Mouse (Mus musculus) kidney, adult 8-10 months (tissue): ENCODE measurements at regions not wholly inside any gene's neighbourhood (a gene's known extent, or its start where the extent isn't known, plus 50 kb on each side); places are given as distances from the start of the nearest gene placed in this dataset.

Experiments
- DNase-seq, 2 experiments: peaks; one replicate each; pipeline ENCODE4 v3.0.0; 2022

DNA sequence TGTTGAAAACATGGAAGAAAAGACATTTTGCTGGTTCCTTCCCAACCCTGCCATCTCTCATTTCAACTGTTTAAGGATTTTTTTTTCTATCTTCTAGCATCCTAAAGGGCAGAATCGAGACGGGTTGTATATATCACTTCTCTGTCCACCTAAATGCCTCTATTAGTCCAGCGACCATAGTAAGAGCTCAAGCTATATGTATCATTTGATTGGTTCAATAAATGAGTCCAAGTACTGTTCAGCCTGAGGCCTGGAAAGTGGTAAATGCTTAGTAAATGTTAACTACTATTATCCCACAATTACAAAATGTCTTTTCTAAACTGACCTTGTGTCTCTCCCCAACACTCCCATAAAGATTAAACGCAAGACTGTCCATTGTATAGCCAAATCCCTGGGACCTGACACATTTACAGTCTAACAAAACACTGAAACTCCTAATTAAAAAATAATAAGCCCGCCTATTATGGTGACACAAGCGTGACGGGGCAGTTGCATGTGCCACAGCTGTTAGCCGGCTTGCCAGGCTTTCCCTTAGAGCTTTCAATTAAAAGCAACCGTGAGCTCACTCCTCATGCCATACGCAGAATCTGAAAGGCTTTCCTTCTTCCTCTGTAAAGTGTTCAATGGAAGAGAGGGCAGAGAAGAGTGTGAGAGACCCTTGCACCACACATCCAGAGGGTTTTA lies 336.7 kb upstream of the Tenm4 start:
- no peak for DNase-seq

DNA sequence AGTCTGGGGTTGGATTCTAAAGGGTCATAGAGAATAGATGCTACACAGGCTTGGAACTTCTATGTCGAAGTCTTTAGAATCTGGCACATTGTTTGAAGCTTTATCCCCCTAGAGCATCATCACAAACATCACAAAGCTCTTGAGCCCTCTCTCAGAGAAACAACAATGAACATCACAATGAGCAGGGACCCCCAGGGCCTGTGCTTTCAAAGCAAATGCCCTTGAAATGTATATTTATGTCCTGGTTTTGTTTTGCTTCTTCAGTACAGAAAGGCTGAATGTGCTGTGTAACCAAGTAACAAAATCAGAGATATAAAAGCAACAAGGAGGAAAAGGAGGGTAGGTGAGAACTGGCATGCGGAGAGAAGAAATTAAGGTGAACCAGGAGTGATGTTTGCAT lies 330.6 kb upstream of the Tenm4 start:
- DNase-seq, result no peak

DNA sequence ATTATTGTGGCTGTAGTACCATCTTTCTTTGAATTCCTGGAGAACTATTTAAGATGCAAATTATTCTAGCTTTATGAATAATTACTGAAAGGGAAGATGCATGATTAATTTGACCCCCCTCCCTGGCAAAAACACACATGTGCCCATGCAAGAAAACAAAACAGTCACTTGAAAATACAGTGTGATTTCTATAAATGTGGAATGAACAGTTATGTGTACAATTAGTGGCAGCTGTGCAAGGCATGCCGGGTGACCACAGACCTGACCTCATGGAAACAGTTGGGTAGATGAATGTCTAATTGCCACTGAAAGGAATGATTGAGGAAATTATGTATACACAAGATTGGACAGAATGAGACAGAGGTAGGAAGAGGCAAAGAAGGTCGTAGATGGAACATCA lies 321.2 kb upstream of the Tenm4 start:
- no peak for DNase-seq

DNA sequence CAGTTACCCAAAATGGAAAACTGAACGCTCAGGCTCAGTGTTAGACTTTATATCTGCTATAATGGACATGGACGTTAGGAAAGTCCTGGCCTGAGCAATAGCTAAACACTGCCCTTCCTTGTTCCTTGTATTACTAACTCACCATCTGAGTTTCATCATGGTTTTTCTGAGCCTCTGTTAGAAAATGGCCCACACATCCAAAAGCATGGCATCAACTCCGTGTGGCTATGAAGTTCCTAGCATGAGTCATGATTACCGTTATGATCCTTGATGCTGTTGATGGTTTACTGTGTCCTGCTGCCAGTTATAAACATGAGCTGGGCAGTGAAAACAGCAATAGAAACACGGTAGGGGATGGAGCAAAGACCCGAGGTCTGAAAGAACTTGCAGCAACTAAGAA lies 318.4 kb upstream of the Tenm4 start:
- no peak for DNase-seq

DNA sequence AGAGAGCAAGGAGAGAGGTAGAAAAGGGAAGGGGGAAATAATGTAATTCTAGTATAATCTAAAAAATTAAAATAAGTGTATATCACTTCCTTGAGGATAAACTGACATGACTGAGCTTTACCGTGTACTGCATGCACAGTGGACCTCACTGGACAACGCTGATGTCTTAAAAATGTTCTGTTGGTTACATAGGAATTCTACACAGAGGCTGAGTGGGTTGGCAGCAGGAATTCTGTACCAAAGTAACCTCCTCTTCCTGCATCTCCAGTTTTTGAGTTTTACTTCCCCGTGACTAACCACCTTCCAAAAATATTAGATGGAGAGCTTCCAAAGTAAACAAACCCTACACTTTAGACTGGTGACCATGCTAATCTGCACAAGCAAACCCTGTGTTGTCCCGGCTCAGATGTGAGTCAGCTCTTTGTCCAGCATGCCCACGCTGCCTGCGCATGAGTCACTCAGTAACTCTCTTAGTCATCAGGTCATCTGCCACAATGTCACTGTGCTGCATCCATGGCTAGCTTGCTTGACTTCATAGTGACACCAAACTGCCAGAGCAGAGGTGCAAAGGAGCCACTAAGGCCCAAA lies 317.7 kb upstream of the Tenm4 start:
- peak in 1 of 2 experiments; percentile 13 for DNase-seq

DNA sequence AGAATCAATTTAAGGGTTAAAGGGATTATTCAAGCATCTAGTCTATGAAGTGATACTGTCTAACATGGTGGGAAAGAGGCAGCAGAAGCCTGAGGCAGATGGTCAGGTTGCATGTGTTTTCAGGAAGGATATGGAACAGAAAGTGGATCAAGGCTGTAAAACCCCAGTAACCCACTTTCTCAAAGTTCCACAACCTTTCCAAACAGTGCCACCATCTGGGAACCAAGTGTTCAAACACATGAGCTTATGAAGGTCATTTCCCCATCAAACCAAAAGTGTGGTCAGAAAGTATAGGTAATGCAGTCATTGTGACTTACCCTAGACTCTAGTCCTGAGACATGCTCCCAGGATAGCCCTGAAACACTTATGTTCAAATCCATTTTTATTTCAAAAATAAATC lies 312.8 kb upstream of the Tenm4 start:
- no peak for DNase-seq

DNA sequence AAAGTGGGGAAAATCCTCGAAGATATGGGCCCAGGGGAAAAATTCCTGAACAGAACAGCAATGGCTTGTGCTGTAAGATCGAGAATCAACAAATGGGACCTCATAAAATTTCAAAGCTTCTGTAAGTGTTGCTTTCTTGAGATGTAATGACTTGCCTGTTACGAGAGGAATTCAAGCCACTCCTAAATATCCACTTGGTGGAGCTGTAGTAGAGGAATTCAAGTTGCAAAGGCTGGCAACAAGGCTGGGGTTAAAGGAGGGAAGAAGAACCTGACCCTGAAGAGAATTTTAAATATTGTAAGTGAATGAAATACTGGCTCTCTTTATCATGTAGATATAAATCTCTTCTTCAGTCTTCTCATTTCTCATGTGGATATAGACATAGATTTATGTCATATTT lies 306.8 kb upstream of the Tenm4 start:
- DNase-seq, result no peak

DNA sequence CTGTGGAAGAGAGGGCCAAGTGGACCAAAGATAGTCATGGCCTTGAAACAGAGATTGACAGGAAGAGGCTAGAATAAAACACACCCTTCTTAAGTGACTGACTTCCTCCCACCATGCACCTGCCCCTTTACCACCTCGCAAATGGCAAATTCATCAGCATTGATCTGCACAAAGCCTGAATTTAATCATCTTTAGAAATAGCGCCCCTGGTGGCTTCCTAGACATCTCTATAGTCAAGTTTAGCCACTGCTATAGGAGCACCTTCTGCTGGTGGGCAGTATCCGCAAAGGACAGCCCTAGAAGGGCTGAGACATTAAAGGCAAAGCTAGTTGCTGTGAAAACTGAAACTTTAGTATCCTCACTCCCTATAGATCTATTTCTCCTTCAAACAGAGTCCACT lies 305.8 kb upstream of the Tenm4 start:
- no peak for DNase-seq

DNA sequence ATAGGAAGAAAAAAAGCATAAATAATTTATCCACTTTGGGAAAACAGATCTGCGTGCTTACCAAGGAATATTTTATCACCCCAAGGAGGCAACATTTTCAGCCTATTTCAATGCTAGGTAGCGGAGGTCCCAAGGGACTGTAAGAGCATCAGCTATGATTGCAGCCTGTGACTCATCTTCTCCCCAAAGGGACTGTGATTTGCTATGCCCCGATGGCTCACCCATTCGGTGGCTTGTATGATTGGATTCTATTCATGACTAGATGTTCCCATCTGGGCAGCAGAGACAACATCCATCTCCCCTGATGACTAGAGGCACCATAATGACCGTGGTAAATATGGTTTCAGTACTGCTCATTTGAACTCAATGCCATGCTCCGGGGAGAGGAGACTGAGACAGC lies 302.3 kb upstream of the Tenm4 start:
- DNase-seq, result no peak

DNA sequence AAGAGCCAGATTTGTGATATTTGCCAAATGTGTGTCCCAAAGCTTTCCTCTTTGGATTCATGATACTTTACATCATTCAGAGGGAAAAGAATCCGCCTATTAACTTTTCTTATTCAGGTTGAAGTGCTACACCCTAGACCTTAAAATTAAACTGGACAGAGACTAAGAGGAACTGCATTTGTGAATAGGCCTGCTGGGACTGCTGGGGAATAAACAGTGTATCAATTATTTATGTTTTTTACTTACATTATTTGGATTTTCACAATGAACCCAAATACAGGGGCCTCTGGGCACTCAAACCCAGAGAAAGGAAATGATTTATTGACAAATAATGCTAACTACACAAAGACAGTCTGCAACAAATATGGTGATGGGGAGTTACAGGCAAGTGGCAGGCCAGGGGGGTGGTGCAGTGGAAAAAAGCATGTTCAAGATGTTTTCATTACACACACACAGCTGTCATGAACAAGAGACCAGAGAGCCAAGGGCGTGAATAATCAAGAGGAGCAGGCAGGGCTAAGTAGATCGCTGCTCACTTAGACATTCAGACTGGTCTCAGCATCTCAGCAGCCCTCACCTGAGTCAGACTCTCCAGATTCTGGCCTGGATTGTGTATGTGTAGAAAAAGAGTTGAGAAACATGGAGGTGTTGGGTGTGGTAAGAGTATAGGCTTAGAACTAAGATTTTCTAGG lies 290.3 kb upstream of the Tenm4 start:
- DNase-seq, result no peak

DNA sequence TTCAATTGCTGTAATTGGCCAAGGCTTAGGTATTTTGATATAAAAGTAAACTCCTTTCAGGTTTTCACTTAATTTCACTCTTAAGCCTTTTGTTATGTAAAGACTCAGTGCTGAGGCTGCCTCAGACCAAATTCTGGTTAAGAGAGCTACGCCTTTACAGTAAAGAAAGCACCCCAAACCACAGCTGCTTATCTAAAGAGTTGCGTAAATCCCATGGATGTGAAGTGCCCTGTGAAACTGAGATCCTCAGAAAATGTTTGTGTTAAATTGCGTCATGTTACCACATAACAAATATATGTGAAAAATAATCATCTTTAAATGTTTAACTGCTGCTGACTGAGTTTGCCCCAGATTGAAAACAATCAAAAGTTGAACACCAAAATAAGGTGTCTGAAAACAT lies 269.5 kb upstream of the Tenm4 start:
- no peak for DNase-seq

DNA sequence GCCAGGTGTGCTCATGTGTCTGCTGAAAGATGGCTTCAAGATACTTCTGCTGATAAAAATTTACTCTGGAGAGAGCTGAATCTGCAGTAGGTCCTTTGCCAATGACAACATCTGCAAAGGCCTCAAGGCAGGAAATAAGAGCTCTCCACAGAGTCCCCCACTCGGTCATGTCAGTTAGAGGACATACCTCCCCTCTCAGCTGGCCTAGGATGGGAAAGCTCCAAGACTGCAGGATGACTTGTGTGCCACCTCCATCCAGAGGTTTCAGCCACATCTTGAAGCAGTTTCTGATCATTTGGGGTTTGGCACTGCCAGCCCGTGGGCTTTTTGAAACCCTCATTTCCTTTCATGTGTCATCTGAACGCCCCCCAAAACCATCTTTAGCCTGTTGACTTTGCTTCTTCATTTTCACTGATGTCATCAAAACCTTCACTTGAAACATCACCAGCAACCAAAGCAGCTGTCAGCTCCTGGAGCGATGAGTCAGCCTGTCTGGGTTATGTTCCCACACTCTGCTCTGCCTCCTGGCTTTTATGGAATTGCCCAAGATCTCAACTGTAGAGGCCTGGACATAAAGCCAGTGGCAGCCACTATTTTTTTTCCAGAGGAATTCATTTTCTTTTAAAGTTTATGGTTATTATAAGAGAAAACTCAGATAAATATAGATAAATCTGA lies 256.5 kb upstream of the Tenm4 start:
- no peak for DNase-seq

DNA sequence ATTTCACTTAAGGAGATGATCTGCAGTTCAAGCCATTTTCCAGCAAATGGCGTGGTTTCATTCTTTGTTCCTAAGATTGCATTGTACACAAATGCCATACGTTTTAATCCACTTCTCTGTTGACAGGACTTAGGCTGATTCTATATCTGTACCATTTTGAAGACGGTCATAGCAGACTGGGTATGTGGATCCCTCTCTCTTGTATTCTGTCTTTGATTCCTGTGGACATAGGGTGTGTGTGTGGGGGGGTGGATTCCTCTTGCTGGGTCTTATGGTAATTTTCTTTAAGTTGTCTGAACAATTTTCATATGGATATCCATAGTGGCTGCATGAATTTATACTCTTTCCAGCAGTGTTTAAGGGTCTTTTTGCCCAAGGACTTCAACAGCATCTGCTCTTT lies 251.1 kb upstream of the Tenm4 start:
- no peak for DNase-seq

DNA sequence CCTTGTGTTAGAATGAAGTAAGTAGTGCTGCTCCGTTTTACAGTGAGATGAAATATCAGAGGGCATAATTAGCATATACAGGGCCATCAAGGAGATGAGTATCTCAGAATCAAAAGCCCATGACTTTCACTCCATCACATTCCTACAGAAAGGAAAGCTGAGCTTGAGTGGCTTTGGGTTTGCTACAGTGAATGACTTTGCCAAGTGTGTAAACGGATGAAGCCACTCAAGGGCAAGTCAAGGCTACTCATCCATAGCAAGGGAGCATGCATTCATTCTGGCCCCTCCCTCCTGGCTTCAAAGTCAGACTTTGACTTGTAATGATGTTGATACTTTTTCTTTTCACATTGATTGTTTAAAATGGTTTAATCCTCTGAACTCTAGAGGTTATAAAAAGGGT lies 246.2 kb upstream of the Tenm4 start:
- DNase-seq, result no peak

DNA sequence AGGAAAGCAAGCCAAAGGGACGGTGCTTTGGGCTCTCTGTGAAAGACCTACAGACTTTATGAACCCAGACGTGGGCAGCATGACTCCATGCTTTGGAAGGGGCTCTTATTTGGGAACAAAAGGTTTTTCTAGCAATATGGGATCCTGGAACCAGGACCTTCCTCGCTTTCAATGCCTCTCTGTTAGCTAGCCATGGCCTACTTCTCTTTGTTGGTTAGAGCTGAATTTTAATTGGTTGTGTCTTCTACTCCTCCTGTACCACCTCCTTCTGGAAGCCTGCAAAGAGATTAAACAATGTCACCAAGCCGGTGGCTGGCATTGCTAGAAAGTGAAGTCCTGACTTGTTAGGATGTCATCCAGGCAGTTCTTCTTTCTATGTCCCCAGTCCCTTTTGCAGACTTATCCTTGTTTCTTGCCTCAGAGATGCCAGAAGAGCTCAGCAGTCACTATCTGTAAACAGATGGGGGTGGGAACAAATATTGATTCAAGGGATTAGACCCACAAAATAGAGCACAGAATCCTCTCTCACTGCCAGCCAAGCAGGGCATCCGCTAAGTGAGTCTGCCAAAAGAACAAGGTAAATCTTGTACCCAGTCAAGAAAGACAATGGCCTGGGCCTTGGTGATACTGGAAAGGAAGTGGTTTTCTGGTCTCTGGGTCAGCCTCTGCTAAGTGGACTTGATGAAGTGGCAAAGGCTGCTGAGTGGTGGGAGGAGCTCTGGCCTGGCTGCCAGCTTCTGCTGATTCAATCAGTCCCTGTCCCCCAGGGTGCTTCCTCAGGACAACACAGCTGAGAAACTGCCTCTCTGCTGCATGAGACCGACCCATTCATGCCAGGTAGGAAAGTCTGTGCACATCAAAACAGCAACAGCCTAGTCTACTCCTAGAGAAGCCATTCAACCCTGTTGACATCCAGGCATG lies 244.7 kb upstream of the Tenm4 start:
- no peak for DNase-seq

DNA sequence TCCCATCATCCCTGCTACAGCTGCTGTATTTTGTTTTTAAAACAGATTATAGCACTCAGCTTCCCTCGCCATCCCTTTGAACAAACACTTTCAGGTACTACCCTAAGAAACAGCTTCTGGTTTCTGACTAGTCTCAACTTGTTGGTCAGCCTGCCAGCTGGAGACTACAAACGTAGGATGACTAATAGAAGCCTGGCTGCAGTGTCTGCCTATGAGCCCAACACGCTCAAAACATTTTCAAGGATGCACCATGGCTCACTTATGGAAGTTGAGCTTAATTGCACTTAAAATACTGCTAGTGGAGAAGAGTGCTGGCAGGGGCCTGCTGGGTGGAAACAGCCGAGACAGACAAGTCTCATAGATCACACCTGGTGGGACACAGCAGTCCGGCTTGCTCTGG lies 234.4 kb upstream of the Tenm4 start:
- no peak for DNase-seq

DNA sequence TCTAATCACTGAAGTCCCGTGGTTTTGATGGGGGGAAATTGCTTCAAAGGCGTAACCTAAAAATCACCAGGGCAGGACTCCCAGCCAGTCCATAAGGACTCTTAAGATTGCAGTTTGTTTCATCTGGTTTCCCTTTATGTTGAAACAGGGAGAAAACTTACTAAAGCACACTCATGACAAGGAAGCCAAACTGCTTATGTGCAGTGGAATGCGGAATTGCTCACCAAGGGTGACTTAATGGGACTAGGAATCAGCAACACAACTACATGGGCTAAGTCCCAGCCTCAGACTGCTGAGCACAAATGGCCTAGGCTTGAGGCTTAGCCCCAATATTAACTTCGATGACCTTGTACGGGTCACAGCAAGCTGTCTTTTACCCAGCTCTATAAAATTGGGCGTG lies 227.6 kb upstream of the Tenm4 start:
- DNase-seq, result no peak

DNA sequence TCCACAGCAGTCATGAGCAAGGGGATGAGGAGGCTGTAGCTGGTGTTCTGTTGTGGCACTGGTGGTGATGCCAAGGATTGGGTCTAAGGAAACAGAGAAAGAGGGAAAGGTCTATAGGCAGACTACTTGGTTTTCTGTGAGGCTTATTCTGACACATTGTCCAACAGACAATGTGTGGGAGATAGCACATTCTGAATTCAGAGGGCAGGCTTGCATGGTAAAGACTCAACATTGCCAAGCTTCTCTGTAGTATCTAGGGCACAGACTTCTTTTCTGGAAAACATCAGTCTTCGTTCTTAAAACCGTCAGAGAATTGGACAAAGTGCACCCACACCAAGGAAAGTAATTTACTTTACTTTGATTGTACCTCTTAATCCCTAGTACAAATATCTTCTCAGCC lies 218.7 kb upstream of the Tenm4 start:
- no peak for DNase-seq

DNA sequence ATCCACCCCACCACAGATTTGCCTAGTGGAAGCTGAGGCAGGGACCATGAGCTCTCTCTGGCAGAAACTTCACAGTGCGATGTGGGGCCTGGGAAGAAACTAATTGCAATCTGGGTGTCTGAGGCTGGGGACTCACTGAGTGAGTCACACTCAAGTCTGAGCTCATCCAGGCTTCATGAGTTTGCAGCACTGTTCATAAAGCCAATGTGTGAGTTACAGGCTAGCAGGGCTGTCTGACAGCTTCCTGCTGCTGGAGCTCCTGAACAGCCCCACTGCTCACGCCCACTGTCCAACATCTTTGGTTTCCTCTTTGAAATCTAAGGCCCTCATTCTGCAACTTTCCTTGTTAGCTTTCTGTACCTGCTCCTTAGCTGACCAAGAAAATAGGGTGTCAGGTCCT lies 216.5 kb upstream of the Tenm4 start:
- DNase-seq, result no peak

DNA sequence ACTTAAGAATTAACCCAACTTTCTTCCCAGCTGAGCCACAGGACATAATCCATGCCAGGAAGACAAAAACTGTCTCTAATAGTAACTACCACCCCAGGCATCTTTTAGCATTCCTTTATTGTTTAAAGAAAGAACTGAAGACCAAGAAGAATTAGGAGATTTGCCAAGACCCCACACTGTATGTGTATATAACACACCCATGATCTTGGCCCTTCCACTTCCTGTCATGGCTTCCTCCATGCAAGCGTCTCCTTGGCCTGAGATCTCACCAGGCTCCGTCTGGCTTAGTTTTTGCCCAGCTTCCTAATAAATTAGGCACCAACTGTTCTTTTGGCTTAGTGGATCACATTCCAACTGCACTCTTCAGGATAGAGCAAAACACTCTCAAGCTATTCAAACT lies 215.9 kb upstream of the Tenm4 start:
- DNase-seq, result no peak

DNA sequence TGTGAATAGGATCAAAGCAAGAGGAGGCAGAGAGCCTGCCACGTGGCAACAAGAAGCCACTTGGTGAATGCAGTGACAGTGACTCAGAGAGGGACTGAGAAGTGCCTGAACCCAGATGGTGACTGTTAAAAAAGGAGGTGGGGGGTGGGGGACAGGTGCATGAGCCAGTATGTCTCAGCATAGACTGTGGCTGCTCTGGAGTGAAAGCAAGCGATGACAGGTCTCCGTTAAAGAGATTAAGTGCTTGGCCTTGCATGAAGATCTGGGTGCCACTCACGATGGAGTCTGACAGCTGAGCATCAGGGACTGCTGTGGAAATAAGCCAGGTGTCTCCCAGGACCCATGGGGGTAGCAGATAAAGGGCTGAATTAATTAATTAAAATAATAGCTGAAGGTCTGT lies 212.0 kb upstream of the Tenm4 start:
- DNase-seq, result no peak

DNA sequence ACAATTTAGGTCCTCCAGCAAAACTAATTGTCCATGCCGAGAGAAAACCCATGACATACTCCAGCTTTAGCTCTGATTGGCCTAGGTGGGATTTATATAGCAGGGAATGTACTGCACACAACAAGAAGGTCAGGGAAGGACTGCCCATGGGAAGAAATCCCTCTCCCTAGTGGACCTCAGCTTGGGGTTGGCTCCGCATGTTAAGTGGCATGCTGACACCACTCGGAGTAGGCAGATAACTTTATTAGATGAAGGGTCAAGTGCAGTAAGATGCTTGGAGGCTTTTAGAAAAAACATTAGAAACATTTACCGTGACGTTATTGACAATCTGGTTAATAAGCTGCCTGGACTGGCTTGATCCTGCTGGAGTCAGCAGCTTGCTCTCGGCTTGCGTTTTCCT lies 199.2 kb upstream of the Tenm4 start:
- no peak for DNase-seq

DNA sequence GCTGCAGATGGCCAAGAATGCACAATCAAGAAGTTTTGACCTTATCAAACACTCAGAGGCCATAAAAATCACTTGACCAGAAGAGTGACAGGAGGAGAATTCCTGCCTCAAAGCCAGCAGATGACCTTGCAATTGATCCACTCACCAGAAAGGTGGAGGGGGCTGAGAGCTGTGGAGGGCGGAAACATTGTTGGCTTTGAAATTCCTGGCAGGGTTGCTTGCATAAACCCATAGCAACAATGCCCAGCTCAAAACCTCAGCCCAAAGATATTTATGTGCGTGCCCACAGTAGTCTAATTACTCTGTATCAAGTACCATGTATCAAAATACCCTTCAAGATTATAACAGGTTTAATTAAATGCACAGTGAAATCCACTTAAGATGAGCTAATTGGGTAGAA lies 197.0 kb upstream of the Tenm4 start:
- DNase-seq, result no peak
